Mouse (Mus musculus): Measurements from ENCODE around the gene Upf1.

DNA sequence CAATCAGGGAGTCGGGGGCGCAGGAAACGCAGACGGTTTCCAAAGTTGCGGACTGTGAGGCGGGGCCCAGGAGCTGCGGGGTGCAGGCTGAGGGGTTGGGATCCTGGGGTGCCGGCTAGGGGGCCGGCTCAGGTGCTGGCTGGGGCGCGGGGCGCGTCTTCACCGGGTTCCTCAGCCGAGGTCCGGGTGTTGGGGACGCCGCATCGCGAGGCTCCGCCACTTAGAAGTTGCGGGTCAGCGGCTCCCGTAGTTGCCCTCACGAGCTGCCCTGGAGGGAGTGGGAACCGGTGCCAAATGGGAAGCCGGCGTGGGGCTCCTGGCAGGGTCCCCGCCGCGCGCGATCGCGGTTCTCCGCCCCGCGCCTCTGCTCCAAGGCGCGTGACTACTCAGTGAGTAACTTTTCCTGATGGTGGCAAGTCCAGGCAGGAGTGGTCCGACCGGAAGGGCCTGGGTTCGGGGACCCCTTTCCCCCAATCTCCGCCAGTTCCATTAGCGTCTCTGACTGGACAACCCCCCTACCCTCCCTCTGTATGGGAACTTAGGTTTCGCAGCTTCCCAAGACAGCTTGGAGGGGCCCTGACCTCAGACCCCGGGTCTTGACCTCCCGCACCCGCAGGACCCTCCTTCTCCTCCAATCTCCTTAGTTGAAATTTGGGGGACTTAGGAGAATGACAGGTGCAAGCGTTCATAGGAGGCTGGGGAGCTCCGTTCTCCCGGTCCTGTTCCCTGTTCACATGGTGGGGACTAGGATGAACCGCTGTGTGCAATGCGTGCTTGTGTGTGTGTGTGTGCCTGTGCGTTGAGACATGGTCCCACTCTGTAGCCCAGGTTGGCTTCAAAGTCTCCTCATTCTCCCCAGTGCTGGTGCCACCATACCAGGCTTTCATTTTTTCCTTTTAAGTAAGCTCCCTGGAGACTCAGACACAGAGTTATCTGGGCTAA, 69.7 kb downstream of the Upf1 start:
- no peak for TF ChIP-seq POLR2A (IDR thresholded peaks at IDR 0.05; ENCODE audit: control insufficient read depth, low read depth, low read length)
- TF ChIP-seq CTCF (IDR thresholded peaks at IDR 0.05; ENCODE audit: control insufficient read depth, insufficient read depth, insufficient replicate concordance, low read depth, low read length), result no peak

Measured in testis, adult 2 months (tissue).